ENCODE assay signal across 12 mouse cellular contexts in the genomic region with DNA sequence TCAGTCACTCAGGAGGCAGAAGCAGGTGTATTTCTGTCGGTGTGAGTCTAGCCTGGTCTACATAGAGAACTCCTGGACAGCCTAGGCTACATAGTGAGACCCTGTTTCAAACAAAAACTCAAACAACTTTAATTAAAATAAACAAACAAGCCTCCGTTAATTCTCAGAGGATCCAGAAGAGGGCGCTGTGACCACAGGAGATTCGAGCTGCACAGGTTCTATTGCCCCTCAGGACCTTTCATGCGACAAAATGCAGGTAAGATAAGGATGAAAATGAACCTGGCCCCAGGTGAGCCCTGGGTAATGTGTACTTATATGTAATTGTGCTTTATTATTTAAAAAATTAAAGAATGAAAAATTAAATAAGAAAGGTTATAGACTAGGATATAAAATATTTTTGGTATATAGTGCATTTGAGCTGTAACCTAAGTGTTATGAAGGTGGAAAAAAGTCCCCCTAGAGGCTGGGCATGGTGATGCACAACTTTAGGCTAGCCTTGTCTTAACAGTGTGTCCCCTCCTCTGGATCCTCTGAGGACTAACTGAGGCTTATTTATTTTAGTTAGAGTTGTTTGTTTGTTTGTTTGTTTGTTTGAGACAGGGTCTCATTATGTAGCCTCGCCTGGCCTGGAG. TPM values are rescaled to one million over a fixed set of nuclear protein-coding genes. Genes with fewer than 3 reads are reported as not detected.
DNase-seq lines count a peak whose midpoint lies in the region; ATAC-seq and TF ChIP-seq lines count a peak whose summit lies in the region.
"Had no signal": no experiment of that assay in that cellular context is flagged by ENCODE, and none has a peak within 500 bp of the region (broad histone marks: within the 10 kb centered on the region; RNA-seq: fewer than 3 reads in every experiment).

No protein-coding gene starts in this region.

- no peaks in the 10 kb centered on the region; the same call in 1 of the 2 replicates for H3K9me3 ChIP-seq in liver, postnatal 0 days (ENCODE audit: low read length)
- H3K9me3 ChIP-seq: embryonic facial prominence, embryonic 12.5 days; midbrain, embryonic 13.5 days; stomach, embryonic 15.5 days had no signal

- H3K4me2 ChIP-seq in liver, postnatal 0 days (ENCODE audit: low read depth, low read length): no peak overlapping the region
- H3K4me2 ChIP-seq: embryonic facial prominence, embryonic 12.5 days; midbrain, embryonic 13.5 days; stomach, embryonic 15.5 days had no signal

- TF ChIP-seq CTCF in kidney, adult 2 months (conservative IDR thresholded peaks at IDR 0.05; ENCODE audit: insufficient read depth, insufficient read length, low read depth, low read length): peak; percentile 67
- TF ChIP-seq CTCF in Patski (IDR thresholded peaks at IDR 0.05): peak; percentile 88
- peak; percentile 68 for TF ChIP-seq CTCF in liver, postnatal 0 days (IDR thresholded peaks at IDR 0.05; ENCODE audit: low read depth)

- TF ChIP-seq EP300 in liver, postnatal 0 days (IDR thresholded peaks at IDR 0.05; ENCODE audit: low read depth): no peak

- CTCF ChIA-PET in Patski (lab: Charles Lee): interaction anchor here (0.6 to 5.7 kb wide), 16 partner anchors 10 to 194 kb away, joined by 3 to 67 read pairs (median 4); a partner anchor contains a TSS

- no peak overlapping the region for H3K9ac ChIP-seq in liver, postnatal 0 days (replicated peaks)
- H3K9ac ChIP-seq: embryonic facial prominence, embryonic 12.5 days; midbrain, embryonic 13.5 days; stomach, embryonic 15.5 days had no signal

- WGBS in kidney, adult 2 months: 9% methylated on average over 6 of the region's 6 CpGs
- WGBS in liver, postnatal 0 days (ENCODE audit: insufficient replicate concordance): 7% methylated on average over 6 of the region's 6 CpGs

- no peaks in the 10 kb centered on the region for H3K27me3 ChIP-seq in kidney, adult 2 months (replicated peaks; ENCODE audit: control insufficient read depth, insufficient read depth, low read length)
- H3K27me3 ChIP-seq in Patski: peaks cover 30% of the 10 kb centered on the region
- H3K27me3 ChIP-seq in liver, postnatal 0 days (ENCODE audit: insufficient read depth, low read length): peaks cover 5% of the 10 kb centered on the region; the same call in 1 of the 2 replicates

- in situ Hi-C loops in Patski (cut with MboI; ENCODE audit: low pct_unique_long_range_greater_than_20kb): loop anchor here (10.0 kb wide), 1 partner anchor 54 kb away; no protein-coding TSS in a partner anchor

- no peak overlapping the region for H3K27ac ChIP-seq in kidney, adult 2 months (ENCODE audit: insufficient read depth, low read depth, low read length)
- no peak overlapping the region for H3K27ac ChIP-seq in liver, postnatal 0 days (ENCODE audit: low read depth)
- H3K27ac ChIP-seq: embryonic facial prominence, embryonic 12.5 days; midbrain, embryonic 13.5 days; stomach, embryonic 15.5 days had no signal

- no peak for TF ChIP-seq POLR2A in kidney, adult 2 months (IDR thresholded peaks at IDR 0.05; ENCODE audit: low read depth, low read length)

- peak; percentile 51 for ATAC-seq in CD4-positive, CD25-positive, alpha-beta regulatory T cell, adult 4 months
- ATAC-seq in Patski: no peak
- no peak for ATAC-seq in liver, postnatal 0 days
- ATAC-seq: midbrain, embryonic 13.5 days had no signal

- H3K4me1 ChIP-seq in kidney, adult 2 months (ENCODE audit: control insufficient read depth, insufficient read depth, low read length): no peaks in the 10 kb centered on the region
- H3K4me1 ChIP-seq in liver, postnatal 0 days (ENCODE audit: insufficient read depth): no peaks in the 10 kb centered on the region
- H3K4me1 ChIP-seq: embryonic facial prominence, embryonic 12.5 days; midbrain, embryonic 13.5 days; stomach, embryonic 15.5 days had no signal

- H3K4me3 ChIP-seq in kidney, adult 2 months (ENCODE audit: insufficient read depth, low read depth, low read length): no peak overlapping the region
- H3K4me3 ChIP-seq in liver, postnatal 0 days (ENCODE audit: low read depth, low read length): no peak overlapping the region
- H3K4me3 ChIP-seq: embryonic facial prominence, embryonic 12.5 days; midbrain, embryonic 13.5 days; stomach, embryonic 15.5 days had no signal

- POLR2A ChIA-PET in Patski (lab: Charles Lee): interaction anchor here (0.6 kb wide), 1 partner anchor 199 kb away, joined by 3 read pairs; no protein-coding TSS in a partner anchor

- peak; percentile 37 for DNase-seq in kidney, adult 2 months
- DNase-seq in kidney, adult 11 months: no peak
- no peak for DNase-seq in Patski (ENCODE audit: low read depth, low spot score)
- DNase-seq in liver, postnatal 0 days: no peak
- DNase-seq in urinary bladder, postnatal 36 days (ENCODE audit: low spot score in 2 of 2): no peak
- no peak for DNase-seq in layer of hippocampus, adult 18-20 months (ENCODE audit: low spot score in 2 of 2)
- no peak for DNase-seq in heart, adult 11 months
- DNase-seq: heart, postnatal 36 days had no signal

- no peaks in the 10 kb centered on the region for H3K36me3 ChIP-seq in kidney, adult 2 months (ENCODE audit: control insufficient read depth, insufficient read depth, low read length)
- no peaks in the 10 kb centered on the region for H3K36me3 ChIP-seq in liver, postnatal 0 days (replicated peaks; ENCODE audit: insufficient read depth, low read length)
- H3K36me3 ChIP-seq: embryonic facial prominence, embryonic 12.5 days; midbrain, embryonic 13.5 days; stomach, embryonic 15.5 days had no signal

RNA-seq across cellular contexts. Expression of a gene that starts 10.7 kb away (rescaled TPM):
- 0.34 and 0.48 TPM in 2 replicates for polyA plus RNA-seq in kidney, adult 2 months (2012; rRNA removed)
- polyA plus RNA-seq in CD4-positive, CD25-positive, alpha-beta regulatory T cell, adult 4 months (2017; shearing (Covaris generic)): not detected
- polyA plus RNA-seq in Patski (2021): 0.28 TPM
- polyA plus RNA-seq in liver, postnatal 0 days (2015; fragmentation: Nextera tagmentation; extraction: Ambion mirVana): 0.05 TPM in 1 of 2 replicates, not detected in the other
- 100 to 1,000 TPM; 281 to 298 TPM for total RNA-seq in layer of hippocampus, adult 18-20 months (2021)

RNA-seq across cellular contexts. Expression of a gene that starts 16.6 kb away (rescaled TPM):
- polyA plus RNA-seq in kidney, adult 2 months (2012; rRNA removed): not detected in 2 replicates
- polyA plus RNA-seq in CD4-positive, CD25-positive, alpha-beta regulatory T cell, adult 4 months (2017; shearing (Covaris generic)): under 1 TPM in 1 of 2 experiments, not detected in 1; 0.17 TPM
- polyA plus RNA-seq in Patski (2021): 0.32 TPM
- not detected in 2 replicates for polyA plus RNA-seq in liver, postnatal 0 days (2015; fragmentation: Nextera tagmentation; extraction: Ambion mirVana)
- total RNA-seq in layer of hippocampus, adult 18-20 months (2021): 10 to 100 TPM; 33.0 to 33.4 TPM
- total RNA-seq: heart, postnatal 36 days had no signal

RNA-seq across cellular contexts. Expression of a gene that starts 32.2 kb away (rescaled TPM):
- polyA plus RNA-seq in kidney, adult 2 months (2012; rRNA removed): 5.1 and 7.4 TPM in 2 replicates
- polyA plus RNA-seq in CD4-positive, CD25-positive, alpha-beta regulatory T cell, adult 4 months (2017; shearing (Covaris generic)): 10 to 100 TPM; 33.8 to 36.0 TPM
- 32.8 TPM for polyA plus RNA-seq in Patski (2021)
- polyA plus RNA-seq in liver, postnatal 0 days (2015; fragmentation: Nextera tagmentation; extraction: Ambion mirVana): 13.1 and 14.3 TPM in 2 replicates
- 10 to 100 TPM; 16.3 to 16.5 TPM for total RNA-seq in layer of hippocampus, adult 18-20 months (2021)

RNA-seq across cellular contexts. Expression of a gene that starts 39.9 kb away (rescaled TPM):
- polyA plus RNA-seq in kidney, adult 2 months (2012; rRNA removed): 7.2 and 7.5 TPM in 2 replicates
- not detected for polyA plus RNA-seq in CD4-positive, CD25-positive, alpha-beta regulatory T cell, adult 4 months (2017; shearing (Covaris generic))
- 45.0 TPM for polyA plus RNA-seq in Patski (2021)
- 0.83 and 0.95 TPM in 2 replicates for polyA plus RNA-seq in liver, postnatal 0 days (2015; fragmentation: Nextera tagmentation; extraction: Ambion mirVana)
- 1 to 10 TPM; 3.6 to 4.7 TPM for total RNA-seq in layer of hippocampus, adult 18-20 months (2021)

RNA-seq across cellular contexts. Expression of a gene that starts 47.5 kb away (rescaled TPM):
- polyA plus RNA-seq in kidney, adult 2 months (2012; rRNA removed): 141 and 165 TPM in 2 replicates
- polyA plus RNA-seq in CD4-positive, CD25-positive, alpha-beta regulatory T cell, adult 4 months (2017; shearing (Covaris generic)): 10 to 100 TPM; 67.4 to 72.4 TPM
- 198 TPM for polyA plus RNA-seq in Patski (2021)
- polyA plus RNA-seq in liver, postnatal 0 days (2015; fragmentation: Nextera tagmentation; extraction: Ambion mirVana): 78.0 and 80.1 TPM in 2 replicates
- total RNA-seq in layer of hippocampus, adult 18-20 months (2021): 10 to 100 TPM; 81.9 to 82.9 TPM
